Mouse (Mus musculus): ENCODE results near the gene Med27.

GRCm38 (mm10) chr2:29402550-29403076 is 56.0 kb downstream of the Med27 start:
- TF ChIP-seq NRF1 (IDR thresholded peaks at IDR 0.05; ENCODE audit: low read depth, low read length) (no peak), HCFC1 (IDR thresholded peaks at IDR 0.05; ENCODE audit: low read depth, low read length) (no peak), MAX (IDR thresholded peaks at IDR 0.05; ENCODE audit: low read length) (no peak), POLR2A (IDR thresholded peaks at IDR 0.05; ENCODE audit: low read depth, low read length) (no peak)

Measured in CH12.LX (cell line).